Comparison of ENCODE assay signal across 9 mouse cellular contexts in genomic region chr8:83574631-83575315, GRCm38 (mm10). TPM values are rescaled to one million over a fixed set of nuclear protein-coding genes. Genes with fewer than 3 reads are reported as not detected.
A peak's percentile ranks its signal among the peaks of the same experiment; 100 is the strongest.
DNase-seq lines count a peak whose midpoint lies in the region; ATAC-seq and TF ChIP-seq lines count a peak whose summit lies in the region.
"Had no signal": no experiment of that assay in that cellular context is flagged by ENCODE, and none has a peak within 500 bp of the region (broad histone marks: within the 10 kb centered on the region; RNA-seq: fewer than 3 reads in every experiment).

No protein-coding gene starts in this region.

- H3K27ac ChIP-seq in kidney, embryonic 15.5 days = peak overlapping the region; percentile 68
- no peak overlapping the region for H3K27ac ChIP-seq in cerebellum, adult 2 months (ENCODE audit: insufficient read depth, low read length)
- H3K27ac ChIP-seq in heart, embryonic 14.5 days (replicated peaks in 1 of 2; ENCODE audit: control insufficient read depth in 1 of 2, insufficient read depth in 1 of 2, low read depth in 2 of 2, low read length in 2 of 2) = peak overlapping the region; percentile 36 to 98; a peak in 3 of 4 replicates
- H3K27ac ChIP-seq: hindbrain, embryonic 15.5 days; macrophage had no signal

- 56% methylated on average over 15 of the region's 15 CpGs for WGBS in kidney, embryonic 15.5 days
- 17% methylated on average over 15 of the region's 15 CpGs for WGBS in cerebellum, adult 2 months
- WGBS in heart, embryonic 14.5 days = 55% methylated on average over 15 of the region's 15 CpGs

- H3K4me3 ChIP-seq in kidney, embryonic 15.5 days (replicated peaks) = no peak overlapping the region
- H3K4me3 ChIP-seq in E14TG2a.4 (replicated peaks; ENCODE audit: low read length) = peak overlapping the region; percentile 39; the same call in 1 of the 2 replicates
- no peak overlapping the region for H3K4me3 ChIP-seq in cerebellum, adult 2 months (replicated peaks; ENCODE audit: insufficient read depth, low read depth, low read length)
- H3K4me3 ChIP-seq in heart, embryonic 14.5 days (ENCODE audit: control insufficient read depth in 1 of 2, insufficient read depth in 1 of 2, low read depth in 1 of 2, low read length in 2 of 2) = no peak overlapping the region
- H3K4me3 ChIP-seq: hindbrain, embryonic 15.5 days had no signal

- no peak for DNase-seq in kidney, postnatal 4 days
- peak; percentile 44 for DNase-seq in cerebellum, adult 2 months
- no peak for DNase-seq in B cell, adult 2 months
- no peak for DNase-seq in right cerebral cortex, adult 18-20 months

- no peaks in the 10 kb centered on the region for H3K9me3 ChIP-seq in kidney, embryonic 15.5 days (replicated peaks)
- no peaks in the 10 kb centered on the region for H3K9me3 ChIP-seq in E14TG2a.4 (ENCODE audit: low read length)
- no peaks in the 10 kb centered on the region for H3K9me3 ChIP-seq in heart, embryonic 14.5 days (ENCODE audit: control insufficient read depth, low read length)
- H3K9me3 ChIP-seq: hindbrain, embryonic 15.5 days had no signal

- TF ChIP-seq POLR2A in cerebellum, adult 2 months (IDR thresholded peaks at IDR 0.05; ENCODE audit: borderline replicate concordance, insufficient read depth, low read length) = no peak

- H3K27me3 ChIP-seq in kidney, embryonic 15.5 days = no peaks in the 10 kb centered on the region
- H3K27me3 ChIP-seq in E14TG2a.4 (ENCODE audit: insufficient read depth, low read length) = no peaks in the 10 kb centered on the region
- H3K27me3 ChIP-seq in cerebellum, adult 2 months (ENCODE audit: control insufficient read depth, insufficient read depth, low read length) = no peaks in the 10 kb centered on the region
- H3K27me3 ChIP-seq in heart, embryonic 14.5 days (ENCODE audit: control insufficient read depth, insufficient read depth, low read length) = no peaks in the 10 kb centered on the region
- H3K27me3 ChIP-seq: hindbrain, embryonic 15.5 days had no signal

- TF ChIP-seq CTCF in E14TG2a.4 (conservative IDR thresholded peaks at IDR 0.05; ENCODE audit: low read length) = no peak
- TF ChIP-seq CTCF in cerebellum, adult 2 months (IDR thresholded peaks at IDR 0.05; ENCODE audit: borderline replicate concordance, insufficient read depth, low read depth, low read length) = no peak

- ATAC-seq in kidney, embryonic 15.5 days (replicated peaks; ENCODE audit: low FRiP score) = no peak
- ATAC-seq in heart, embryonic 14.5 days (ENCODE audit: insufficient number of reproducible peaks, insufficient read depth, low FRiP score, low read depth) = no peak

- no peak overlapping the region for H3K9ac ChIP-seq in kidney, embryonic 15.5 days
- peak overlapping the region; percentile 69 for H3K9ac ChIP-seq in heart, embryonic 14.5 days (ENCODE audit: low read length)
- H3K9ac ChIP-seq: hindbrain, embryonic 15.5 days had no signal

- H3K36me3 ChIP-seq in kidney, embryonic 15.5 days = peaks cover 43% of the 10 kb centered on the region
- peaks cover 62% of the 10 kb centered on the region for H3K36me3 ChIP-seq in E14TG2a.4 (ENCODE audit: insufficient read depth, low read length)
- H3K36me3 ChIP-seq in heart, embryonic 14.5 days (ENCODE audit: control insufficient read depth, insufficient read depth, low read length) = peaks cover 43% of the 10 kb centered on the region

- peaks cover 72% of the 10 kb centered on the region for H3K4me1 ChIP-seq in kidney, embryonic 15.5 days
- peaks cover 94% of the 10 kb centered on the region for H3K4me1 ChIP-seq in E14TG2a.4 (replicated peaks; ENCODE audit: low read depth, low read length)
- H3K4me1 ChIP-seq in cerebellum, adult 2 months (ENCODE audit: control insufficient read depth, insufficient read depth, low read length) = peaks cover 61% of the 10 kb centered on the region
- peaks cover 52 to 64% of the 10 kb centered on the region in 2 experiments for H3K4me1 ChIP-seq in heart, embryonic 14.5 days (ENCODE audit: control insufficient read depth in 2 of 2, insufficient read depth in 2 of 2, low read length in 2 of 2)

- H3K4me2 ChIP-seq in kidney, embryonic 15.5 days = no peak overlapping the region; the same call in 1 of the 2 replicates
- no peak overlapping the region for H3K4me2 ChIP-seq in heart, embryonic 14.5 days (ENCODE audit: low read length)
- H3K4me2 ChIP-seq: hindbrain, embryonic 15.5 days had no signal

RNA-seq across cellular contexts. Expression of gene Ndufb7, which starts 8.3 kb away (rescaled TPM):
- 344 and 353 TPM in 2 replicates for polyA plus RNA-seq in kidney, embryonic 15.5 days (2015; fragmentation: Nextera tagmentation; extraction: Ambion mirVana)
- 394 and 445 TPM in 2 replicates for polyA plus RNA-seq in cerebellum, adult 2 months (2012; rRNA removed)
- 717 and 718 TPM in 2 replicates for polyA plus RNA-seq in heart, embryonic 14.5 days (2014; fragmentation: Nextera tagmentation; extraction: Ambion mirVana)

RNA-seq across cellular contexts. Expression of gene Tecr, which starts 33.0 kb away (rescaled TPM):
- polyA plus RNA-seq in kidney, embryonic 15.5 days (2015; fragmentation: Nextera tagmentation; extraction: Ambion mirVana) = 577 and 605 TPM in 2 replicates
- polyA plus RNA-seq in cerebellum, adult 2 months (2012; rRNA removed) = 1,238 and 1,304 TPM in 2 replicates
- polyA plus RNA-seq in heart, embryonic 14.5 days (2014; fragmentation: Nextera tagmentation; extraction: Ambion mirVana) = 461 and 507 TPM in 2 replicates

RNA-seq across cellular contexts. Expression of gene Dnajb1, which starts 33.2 kb away (rescaled TPM):
- 59.1 and 60.4 TPM in 2 replicates for polyA plus RNA-seq in kidney, embryonic 15.5 days (2015; fragmentation: Nextera tagmentation; extraction: Ambion mirVana)
- 29.9 and 33.0 TPM in 2 replicates for polyA plus RNA-seq in cerebellum, adult 2 months (2012; rRNA removed)
- 37.0 and 38.2 TPM in 2 replicates for polyA plus RNA-seq in heart, embryonic 14.5 days (2014; fragmentation: Nextera tagmentation; extraction: Ambion mirVana)

RNA-seq across cellular contexts. Expression of gene Olfr370, which starts 39.2 kb away (rescaled TPM):
- polyA plus RNA-seq in kidney, embryonic 15.5 days (2015; fragmentation: Nextera tagmentation; extraction: Ambion mirVana) = not detected in 2 replicates
- not detected in 2 replicates for polyA plus RNA-seq in cerebellum, adult 2 months (2012; rRNA removed)
- not detected in 2 replicates for polyA plus RNA-seq in heart, embryonic 14.5 days (2014; fragmentation: Nextera tagmentation; extraction: Ambion mirVana)
- polyA plus RNA-seq: macrophage had no signal

Comparison
In these comparisons a context has a peak if more than half of its experiments do, and no peak if none do; other contexts are left out.
1. DNase-seq: peak in cerebellum, adult 2 months (2 of 2); none in kidney, postnatal 4 days (0 of 2), B cell, adult 2 months (0 of 2) and right cerebral cortex, adult 18-20 months (single experiment).